Mouse (Mus musculus): Measurements from ENCODE around the gene Pex7. TPM values are rescaled to one million over a fixed set of nuclear protein-coding genes. Genes with fewer than 3 reads are reported as not detected.
A peak's percentile ranks its signal among the peaks of the same experiment; 100 is the strongest.

Pex7 gene
- total RNA-seq, 2 experiments from 2014 or later = 16.1 to 23.8 TPM

DNA sequence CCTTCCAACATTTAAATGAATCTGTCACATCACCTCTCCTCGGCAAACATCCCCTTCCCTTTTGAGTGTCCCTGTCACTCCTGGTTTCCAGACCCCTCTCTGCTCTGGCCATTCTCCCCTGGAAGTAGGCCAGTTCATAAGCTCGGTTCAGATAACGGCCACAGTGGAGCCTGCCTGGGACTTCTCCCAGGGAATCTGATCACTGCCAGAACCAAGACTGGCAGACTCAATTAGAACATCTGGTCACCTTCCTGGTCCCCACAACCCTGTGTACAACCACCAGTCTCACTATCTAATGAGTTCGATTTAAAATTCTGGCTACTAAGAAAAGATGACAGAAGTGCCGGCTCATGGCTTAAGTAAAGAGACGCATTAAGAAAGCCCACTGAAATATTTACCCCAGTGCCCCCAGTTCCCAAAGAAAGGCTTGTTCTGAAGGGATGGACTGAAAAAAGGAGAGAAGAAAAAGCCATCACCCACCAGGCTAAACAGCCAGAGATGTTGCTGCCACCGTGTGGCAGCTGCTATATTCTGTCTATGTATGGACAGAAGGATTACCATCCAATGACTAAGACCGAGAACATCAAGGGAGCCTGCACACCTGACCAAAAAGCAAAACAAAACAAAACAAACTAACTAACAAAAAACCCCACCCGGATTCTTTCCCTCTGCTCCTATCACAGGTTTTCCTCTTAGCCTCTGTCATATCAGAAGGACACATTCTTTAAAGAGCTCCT lies 95.9 kb downstream of the Pex7 start:
- no peak overlapping the region for H3K27ac ChIP-seq
- no peak overlapping the region for H3K4me3 ChIP-seq
- intact Hi-C loops (cut with DNase I) = no loop called here
- TF ChIP-seq CTCF (IDR thresholded peaks at IDR 0.05) = peak; percentile 38
- no peak for DNase-seq

DNA sequence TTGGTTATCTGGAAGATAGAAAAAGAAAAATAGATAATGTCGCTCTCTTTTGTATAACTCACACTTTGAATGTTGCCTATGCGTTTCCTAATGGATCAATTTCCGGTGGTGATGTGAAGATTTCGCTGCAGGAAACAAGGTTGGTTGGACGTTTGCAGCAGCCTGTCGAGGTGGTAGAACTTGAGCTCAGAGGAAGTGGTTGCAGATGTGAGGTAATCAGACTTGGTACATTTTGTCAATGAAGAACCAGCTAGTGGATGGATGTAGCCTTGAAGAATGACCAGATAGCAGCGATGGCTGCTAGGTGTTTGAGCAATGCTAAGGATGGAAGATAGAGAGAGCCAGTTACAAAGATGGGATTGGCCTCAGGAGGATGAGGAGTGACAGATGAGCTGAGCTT lies 102.7 kb downstream of the Pex7 start:
- intact Hi-C loops (cut with DNase I) = no loop called here
- DNase-seq = no peak
- Histone ChIP-seq H3K4me3 (no peak overlapping the region), H3K27ac (no peak overlapping the region)
- no peak for TF ChIP-seq CTCF (IDR thresholded peaks at IDR 0.05)

Other genes starting within 250 kb of the Pex7 start
- not detected for gene Il20ra, start 195.1 kb downstream of the Pex7 start, total RNA-seq (2021)
- not detected for gene Slc35d3, start 56.2 kb downstream of the Pex7 start, total RNA-seq (2021)
- 10 to 100 TPM in 1 of 2 experiments, 1 to 10 TPM in 1; 8.6 to 15.2 TPM for gene Map3k5, start 26.8 kb upstream of the Pex7 start, total RNA-seq (2021)
- 1 to 10 TPM; 3.9 to 4.9 TPM for gene Map7, start 240.8 kb upstream of the Pex7 start, total RNA-seq (2021)

Data from gastrocnemius, adult 2 months (tissue).